Mouse (Mus musculus) MEL (cell line): ENCODE data around the gene Sumf1. TPM values are rescaled to one million over a fixed set of nuclear protein-coding genes. Genes with fewer than 3 reads are reported as not detected.

Source experiments
- DNase-seq: peaks from one replicate; pipeline ENCODE4 v3.0.0; 2011; ENCODE audit warnings: low read depth, low spot score
- H3K27ac ChIP-seq: 2 replicates; pipeline ENCODE4 v1.5.1; 2012; ENCODE audit warnings: low read depth, mild to moderate bottlenecking, control low read depth, low read length, moderate library complexity; ENCODE audit not compliant: control insufficient read depth
- H3K27me3 ChIP-seq, 2 experiments: fragments of 150-350 bp in 1 of 2; sonication (generic) in 1 of 2; 2 replicates each; pipeline ENCODE4 v1.6.1; 2012; ENCODE audit warnings: low read length in 2 of 2, mild to moderate bottlenecking in 2 of 2, improper control_type of control experiment in 1 of 2, moderate library complexity in 1 of 2; ENCODE audit not compliant: insufficient read depth in 2 of 2, control insufficient read depth in 1 of 2
- H3K36me3 ChIP-seq, 2 experiments: 2 replicates each; pipeline ENCODE4 v1.6.1; 2012 to 2014; ENCODE audit warnings: low read length in 2 of 2, improper control_type of control experiment in 1 of 2, inconsistent platforms in 1 of 2, mild to moderate bottlenecking in 1 of 2; ENCODE audit not compliant: insufficient read depth in 2 of 2, control insufficient read depth in 1 of 2
- H3K4me1 ChIP-seq, 2 experiments: fragments of 150-350 bp in 1 of 2; sonication (generic) in 1 of 2; 2 replicates each; pipeline ENCODE4 v1.6.1; 2012; ENCODE audit warnings: low read length in 2 of 2, improper control_type of control experiment in 1 of 2, mild to moderate bottlenecking in 1 of 2; ENCODE audit not compliant: insufficient read depth in 2 of 2, control insufficient read depth in 1 of 2
- H3K4me3 ChIP-seq, 2 experiments: fragments of 150-350 bp in 1 of 2; sonication (generic) in 1 of 2; 2 replicates each; pipeline ENCODE4 v1.5.1; 2012; ENCODE audit warnings: low read depth in 2 of 2, low read length in 2 of 2, mild to moderate bottlenecking in 2 of 2, moderate library complexity in 2 of 2, control low read depth in 1 of 2, improper control_type of control experiment in 1 of 2; ENCODE audit not compliant: control insufficient read depth in 1 of 2, insufficient read depth in 1 of 2
- H3K79me2 ChIP-seq: 2 replicates; pipeline ENCODE4 v1.6.1; 2012; ENCODE audit warnings: mild to moderate bottlenecking, low read length, moderate library complexity; ENCODE audit not compliant: control insufficient read depth, poor library complexity, insufficient read depth
- H3K9ac ChIP-seq: 2 replicates; pipeline ENCODE4 v1.6.1; 2012; ENCODE audit warnings: low read depth, mild to moderate bottlenecking, control low read depth, low read length, moderate library complexity; ENCODE audit not compliant: control insufficient read depth, poor library complexity, severe bottlenecking
- H3K9me3 ChIP-seq: fragments of 150-350 bp; sonication (generic); replicated peaks from 2 replicates; pipeline ENCODE4 v1.6.1; 2012; ENCODE audit warnings: mild to moderate bottlenecking, low read length, improper control_type of control experiment, moderate library complexity; ENCODE audit not compliant: insufficient read depth
- BHLHE40 ChIP-seq: IDR thresholded peaks from 2 replicates; pipeline ENCODE4 v1.6.1; 2012; ENCODE audit warnings: low read depth, mild to moderate bottlenecking, inconsistent platforms, low read length, improper control_type of control experiment, borderline replicate concordance
- CHD1 ChIP-seq: IDR thresholded peaks from 2 replicates; pipeline ENCODE4 v1.6.1; 2012; ENCODE audit warnings: low read depth, mild to moderate bottlenecking, inconsistent platforms, low read length, improper control_type of control experiment
- E2F4 ChIP-seq: IDR thresholded peaks from 2 replicates; pipeline ENCODE4 v1.6.1; 2011; ENCODE audit warnings: low read depth, low read length, improper control_type of control experiment, borderline replicate concordance
- ELF1 ChIP-seq: IDR thresholded peaks from 2 replicates; pipeline ENCODE4 v1.6.1; 2014; ENCODE audit warnings: low read depth, mild to moderate bottlenecking, inconsistent platforms, low read length, improper control_type of control experiment, moderate library complexity
- GATA1 ChIP-seq: IDR thresholded peaks from 2 replicates; pipeline ENCODE4 v1.6.1; 2011; ENCODE audit warnings: low read depth, low read length, improper control_type of control experiment
- KAT2A ChIP-seq: conservative IDR thresholded peaks from 2 replicates; pipeline ENCODE4 v1.6.1; 2012; ENCODE audit warnings: low read depth, low read length, improper control_type of control experiment, inconsistent platforms
- MAX ChIP-seq: IDR thresholded peaks from 2 replicates; pipeline ENCODE4 v1.6.1; 2011; ENCODE audit warnings: low read length, improper control_type of control experiment
- MAZ ChIP-seq: IDR thresholded peaks from 2 replicates; pipeline ENCODE4 v1.6.1; 2012; ENCODE audit warnings: low read depth, mild to moderate bottlenecking, inconsistent platforms, low read length, improper control_type of control experiment
- POLR2A ChIP-seq, 2 experiments: IDR thresholded peaks; 2 replicates each; pipeline ENCODE4 v1.6.1; 2011 to 2012; ENCODE audit warnings: low read length in 2 of 2, mild to moderate bottlenecking in 2 of 2, control low read depth in 1 of 2, improper control_type of control experiment in 1 of 2, low read depth in 1 of 2, moderate library complexity in 1 of 2; ENCODE audit not compliant: control insufficient read depth in 1 of 2, insufficient read depth in 1 of 2, poor library complexity in 1 of 2
- POLR2AphosphoS2 ChIP-seq: IDR thresholded peaks from 2 replicates; pipeline ENCODE4 v1.6.1; 2011; ENCODE audit warnings: low read length, improper control_type of control experiment
- RAD21 ChIP-seq: IDR thresholded peaks from 2 replicates; pipeline ENCODE4 v1.6.1; 2011; ENCODE audit warnings: mild to moderate bottlenecking, low read depth, low read length, improper control_type of control experiment
- RCOR1 ChIP-seq: IDR thresholded peaks from 2 replicates; pipeline ENCODE4 v1.6.1; 2012; ENCODE audit warnings: low read depth, mild to moderate bottlenecking, inconsistent platforms, low read length, improper control_type of control experiment
- SIN3A ChIP-seq: IDR thresholded peaks from 2 replicates; pipeline ENCODE4 v1.6.1; 2012; ENCODE audit warnings: low read length, improper control_type of control experiment, inconsistent platforms
- TCF12 ChIP-seq: IDR thresholded peaks from 2 replicates; pipeline ENCODE4 v1.6.1; 2014; ENCODE audit warnings: low read depth, mild to moderate bottlenecking, inconsistent platforms, low read length, improper control_type of control experiment, moderate library complexity
- UBTF ChIP-seq: IDR thresholded peaks from 2 replicates; pipeline ENCODE4 v1.6.1; 2012; ENCODE audit warnings: low read depth, mild to moderate bottlenecking, inconsistent platforms, low read length, improper control_type of control experiment, moderate library complexity, borderline replicate concordance; ENCODE audit not compliant: insufficient read depth
- USF2 ChIP-seq, 2 experiments: IDR thresholded peaks; 2 replicates each; pipeline ENCODE4 v1.6.1; 2011 to 2012; ENCODE audit warnings: improper control_type of control experiment in 2 of 2, low read length in 2 of 2, borderline replicate concordance in 1 of 2, inconsistent platforms in 1 of 2, low read depth in 1 of 2, mild to moderate bottlenecking in 1 of 2; ENCODE audit not compliant: insufficient read depth in 1 of 2
- ZC3H11A ChIP-seq: IDR thresholded peaks from 2 replicates; pipeline ENCODE4 v1.6.1; 2012; ENCODE audit warnings: low read depth, mild to moderate bottlenecking, inconsistent platforms, low read length, improper control_type of control experiment
- ZKSCAN1 ChIP-seq: IDR thresholded peaks from 2 replicates; pipeline ENCODE4 v1.6.1; 2012; ENCODE audit warnings: low read depth, mild to moderate bottlenecking, inconsistent platforms, low read length, improper control_type of control experiment, moderate library complexity
- ZMIZ1 ChIP-seq: IDR thresholded peaks from 2 replicates; pipeline ENCODE4 v1.6.1; 2012; ENCODE audit warnings: low read depth, mild to moderate bottlenecking, inconsistent platforms, low read length, improper control_type of control experiment, moderate library complexity
- polyA plus RNA-seq, 2 experiments: library from polyadenylated mRNA; stranded (reverse) in 1 of 2; unstranded in 1 of 2; fragments of >175 nt in 1 of 2; fragments of >200 nt in 1 of 2; gene quantifications; 2 replicates each; pipeline versions ENCODE4 v1.2.1 to v1.2.4; 2012; ENCODE audit warnings: low replicate concordance in 2 of 2, low read depth in 1 of 2; ENCODE audit not compliant: insufficient read length in 2 of 2, insufficient read depth in 1 of 2, missing spikeins in 1 of 2
- total RNA-seq: library from RNA; depleted of rRNA; stranded (reverse); fragments of 300-350 nt; gene quantifications from 2 replicates; pipeline ENCODE4 v1.2.3, GENCODE M21; 2012

Sumf1 gene
- total and polyA plus RNA-seq, 3 experiments, result 9.4 to 11.2 TPM; not detected in 1

- DNase-seq, result no peak
- H3K9ac ChIP-seq, result no peak overlapping the region
- no peak overlapping the region for H3K4me3 ChIP-seq
- H3K27me3 ChIP-seq, result no peaks in the 10 kb centered on the region
- no peaks in the 10 kb centered on the region for H3K4me1 ChIP-seq
- H3K36me3 ChIP-seq, result no peaks in the 10 kb centered on the region
- TF ChIP-seq MAZ (no peak), ZMIZ1 (no peak), BHLHE40 (no peak), USF2 (IDR thresholded peaks at IDR 0.05; ENCODE audit: borderline replicate concordance in 1 of 2, insufficient read depth in 1 of 2, low read depth in 1 of 2, low read length in 2 of 2) (no peak), KAT2A (no peak)
- TF ChIP-seq, all 39 proteins: peak for 0
- Histone ChIP-seq H3K9me3 (no peaks in the 10 kb centered on the region), H3K79me2 (no peaks in the 10 kb centered on the region), H3K27ac (no peak overlapping the region)
These were observed 6.3 kb downstream of the Sumf1 start for GRCm38 (mm10) chr6:108179087-108179486.

DNA sequence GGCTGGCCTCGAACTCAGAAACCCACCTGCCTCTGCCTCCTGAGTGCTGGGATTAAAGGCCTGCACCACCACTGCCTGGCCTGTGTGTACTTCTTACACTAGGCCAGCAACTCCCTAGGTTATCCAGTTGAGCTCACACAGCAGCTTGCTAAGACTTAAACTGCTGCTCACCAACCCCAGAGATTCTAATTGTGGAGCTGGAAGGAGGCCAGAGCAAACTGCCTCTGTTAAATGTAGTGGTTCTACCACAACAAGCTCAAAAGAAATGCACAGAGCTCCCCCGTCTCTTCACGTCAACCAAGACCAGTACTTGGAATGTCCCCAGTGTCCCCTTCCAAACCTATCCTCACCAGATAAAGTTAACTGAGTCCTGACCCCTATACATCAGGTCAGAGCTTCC is 11.2 kb downstream of the Sumf1 start:
- Histone ChIP-seq H3K4me3 (no peak overlapping the region), H3K36me3 (peaks cover 0 to 10% of the 10 kb centered on the region in 2 experiments; a peak in 2 of 4 replicates), H3K27me3 (no peaks in the 10 kb centered on the region), H3K27ac (no peak overlapping the region), H3K4me1 (peaks cover 0 to 11% of the 10 kb centered on the region in 2 experiments; a peak in 2 of 4 replicates), H3K9ac (no peak overlapping the region), H3K79me2 (no peaks in the 10 kb centered on the region), H3K9me3 (no peaks in the 10 kb centered on the region)
- no peak for DNase-seq
- TF ChIP-seq RCOR1 (no peak), SIN3A (no peak), MAX (no peak), BHLHE40 (no peak), GATA1 (no peak), E2F4 (no peak), ZKSCAN1 (no peak), UBTF (no peak), CHD1 (no peak), USF2 (IDR thresholded peaks at IDR 0.05; ENCODE audit: borderline replicate concordance in 1 of 2, insufficient read depth in 1 of 2, low read depth in 1 of 2, low read length in 2 of 2) (no peak), ELF1 (no peak), POLR2AphosphoS2 (no peak), ZC3H11A (no peak), POLR2A (IDR thresholded peaks at IDR 0.05; ENCODE audit: control insufficient read depth in 1 of 2, insufficient read depth in 1 of 2, low read depth in 1 of 2, low read length in 2 of 2, poor library complexity in 1 of 2) (no peak), RAD21 (no peak), TCF12 (no peak)
